Mouse (Mus musculus): ENCODE data around the gene Arfgap2. TPM values are rescaled to one million over a fixed set of nuclear protein-coding genes. Genes with fewer than 3 reads are reported as not detected.

The Arfgap2 gene
- polyA plus RNA-seq, 1 experiment from 2014 or later = 85.6 TPM

- H3K36me3 ChIP-seq = no peaks in the 10 kb centered on the region
- peaks cover 24% of the 10 kb centered on the region for H3K4me1 ChIP-seq
- H3K27me3 ChIP-seq = peaks cover 36% of the 10 kb centered on the region
- no peak overlapping the region for H3K4me3 ChIP-seq
- no peak overlapping the region for H3K27ac ChIP-seq
- 79% methylated on average over 4 of the region's 4 CpGs for WGBS
- H3K9ac ChIP-seq = no peak overlapping the region
- H3K4me2 ChIP-seq (replicated peaks) = no peak overlapping the region
- no peaks in the 10 kb centered on the region for H3K9me3 ChIP-seq (replicated peaks)
- no peak for ATAC-seq (ENCODE audit: low FRiP score)
Observed at GRCm38 (mm10) chr2:91252001-91252400, 12.8 kb upstream of the Arfgap2 start.

- H3K27ac ChIP-seq = no peak overlapping the region
- no peak overlapping the region for H3K4me2 ChIP-seq (replicated peaks)
- H3K9me3 ChIP-seq (replicated peaks) = no peaks in the 10 kb centered on the region
- no peak overlapping the region for H3K4me3 ChIP-seq
- no peaks in the 10 kb centered on the region for H3K36me3 ChIP-seq
- peaks cover 30% of the 10 kb centered on the region for H3K4me1 ChIP-seq
- H3K9ac ChIP-seq = no peak overlapping the region
- H3K27me3 ChIP-seq = peaks cover 36% of the 10 kb centered on the region
- ATAC-seq (ENCODE audit: low FRiP score) = no peak
- WGBS = 66% methylated on average over 4 of the region's 4 CpGs
Observed at GRCm38 (mm10) chr2:91252512-91252911, 12.3 kb upstream of the Arfgap2 start.

GRCm38 (mm10) chr2:91254725-91255380 is 9.9 kb upstream of the Arfgap2 start:
- H3K4me2 ChIP-seq (replicated peaks) = peak overlapping the region; percentile 99; the same call in 1 of the 2 replicates
- peaks cover 39% of the 10 kb centered on the region for H3K4me1 ChIP-seq
- H3K9me3 ChIP-seq (replicated peaks) = no peaks in the 10 kb centered on the region
- 22% methylated on average over 8 of the region's 8 CpGs for WGBS
- no peak overlapping the region for H3K4me3 ChIP-seq
- no peak overlapping the region for H3K27ac ChIP-seq
- H3K36me3 ChIP-seq = no peaks in the 10 kb centered on the region
- 0 out of 2 replicates have a peak, but pooled peaks have one; percentile 14 for ATAC-seq (ENCODE audit: low FRiP score)
- H3K27me3 ChIP-seq = peaks cover 36% of the 10 kb centered on the region
- no peak overlapping the region for H3K9ac ChIP-seq

- Histone ChIP-seq H3K36me3 (no peaks in the 10 kb centered on the region), H3K4me3 (peak within 1 kb of the TSS; percentile 59), H3K9ac (peak within 1 kb of the TSS; percentile 67), H3K4me1 (peaks cover 39% of the 10 kb centered on the region), H3K9me3 (replicated peaks) (no peaks in the 10 kb centered on the region), H3K4me2 (replicated peaks) (peak within 1 kb of the TSS; percentile 99), H3K27me3 (peaks cover 36% of the 10 kb centered on the region), H3K27ac (peak within 1 kb of the TSS; percentile 60)
- WGBS = under 1% methylated on average over 27 of the region's 27 CpGs
- 0 out of 2 replicates have a peak, but pooled peaks have one; percentile 20 for ATAC-seq (ENCODE audit: low FRiP score)
Observed at GRCm38 (mm10) chr2:91255661-91256150, 9.1 kb upstream of the Arfgap2 start, which contains the start of gene Pacsin3. Gene Pacsin3, plus strand, starts transcription at chr2:91255954.

GRCm38 (mm10) chr2:91256256-91257125 is 8.3 kb upstream of the Arfgap2 start:
- Histone ChIP-seq H3K9ac (peak overlapping the region; percentile 67), H3K36me3 (no peaks in the 10 kb centered on the region), H3K27ac (peak overlapping the region; percentile 60), H3K4me1 (peaks cover 39% of the 10 kb centered on the region), H3K4me2 (replicated peaks) (peak overlapping the region; percentile 99), H3K27me3 (peaks cover 36% of the 10 kb centered on the region), H3K4me3 (peak overlapping the region; percentile 59), H3K9me3 (replicated peaks) (no peaks in the 10 kb centered on the region)
- peak; percentile 57 for ATAC-seq (ENCODE audit: low FRiP score)
- 0% methylated on average over 52 of the region's 52 CpGs for WGBS

GRCm38 (mm10) chr2:91257126-91257980 is 7.4 kb upstream of the Arfgap2 start:
- WGBS = 2% methylated on average over 22 of the region's 22 CpGs
- Histone ChIP-seq H3K36me3 (no peaks in the 10 kb centered on the region), H3K4me3 (peak overlapping the region; percentile 59), H3K27ac (peak overlapping the region; percentile 60; the same call in 1 of the 2 replicates), H3K4me1 (peaks cover 39% of the 10 kb centered on the region), H3K27me3 (peaks cover 34% of the 10 kb centered on the region), H3K9me3 (replicated peaks) (no peaks in the 10 kb centered on the region), H3K4me2 (replicated peaks) (peak overlapping the region; percentile 99), H3K9ac (peak overlapping the region; percentile 67)
- ATAC-seq (ENCODE audit: low FRiP score) = peak; percentile 64

GRCm38 (mm10) chr2:91258054-91258453 is 6.7 kb upstream of the Arfgap2 start:
- Histone ChIP-seq H3K9ac (peak overlapping the region; percentile 67; the same call in 1 of the 2 replicates), H3K36me3 (no peaks in the 10 kb centered on the region), H3K9me3 (replicated peaks) (no peaks in the 10 kb centered on the region), H3K4me3 (peak overlapping the region; percentile 59; the same call in 1 of the 2 replicates), H3K4me1 (peaks cover 39% of the 10 kb centered on the region), H3K27me3 (peaks cover 28% of the 10 kb centered on the region), H3K4me2 (replicated peaks) (peak overlapping the region; percentile 99), H3K27ac (peak overlapping the region; percentile 24; the same call in 1 of the 2 replicates)
- whole genome bisulfite sequencing = 70% methylated on average over 5 of the region's 5 CpGs
- ATAC-seq (ENCODE audit: low FRiP score) = no peak

GRCm38 (mm10) chr2:91258830-91259229 is 5.9 kb upstream of the Arfgap2 start:
- Histone ChIP-seq H3K27ac (no peak overlapping the region), H3K4me2 (replicated peaks) (no peak overlapping the region), H3K9me3 (replicated peaks) (no peaks in the 10 kb centered on the region), H3K4me1 (peaks cover 39% of the 10 kb centered on the region), H3K9ac (no peak overlapping the region), H3K27me3 (peaks cover 25% of the 10 kb centered on the region), H3K36me3 (no peaks in the 10 kb centered on the region), H3K4me3 (no peak overlapping the region)
- ATAC-seq (ENCODE audit: low FRiP score) = no peak
- WGBS = 81% methylated on average over 1 of the region's 1 CpGs

- H3K36me3 ChIP-seq = no peaks in the 10 kb centered on the region
- no peak for ATAC-seq (ENCODE audit: low FRiP score)
- H3K4me2 ChIP-seq (replicated peaks) = no peak overlapping the region
- no peak overlapping the region for H3K4me3 ChIP-seq
- no peak overlapping the region for H3K9ac ChIP-seq
- peaks cover 19% of the 10 kb centered on the region for H3K27me3 ChIP-seq
- no peak overlapping the region for H3K27ac ChIP-seq
- H3K9me3 ChIP-seq (replicated peaks) = no peaks in the 10 kb centered on the region
- 90% methylated on average over 1 of the region's 1 CpGs for WGBS
- H3K4me1 ChIP-seq = peaks cover 45% of the 10 kb centered on the region
Observed at GRCm38 (mm10) chr2:91259493-91259892, 5.3 kb upstream of the Arfgap2 start.

- H3K4me1 ChIP-seq = peaks cover 17% of the 10 kb centered on the region
- ATAC-seq (ENCODE audit: low FRiP score) = peak; percentile 13
- H3K4me3 ChIP-seq = peak overlapping the region; percentile 83
- no peaks in the 10 kb centered on the region for H3K9me3 ChIP-seq (replicated peaks)
- peaks cover 20% of the 10 kb centered on the region for H3K36me3 ChIP-seq
- H3K4me2 ChIP-seq (replicated peaks) = peak overlapping the region; percentile 89
- peak overlapping the region; percentile 97 for H3K27ac ChIP-seq
- 90% methylated on average over 17 of the region's 17 CpGs for WGBS
- H3K9ac ChIP-seq = peak overlapping the region; percentile 68
- H3K27me3 ChIP-seq = no peaks in the 10 kb centered on the region
Observed at GRCm38 (mm10) chr2:91263692-91264660, 798 bp upstream of the Arfgap2 start.

GRCm38 (mm10) chr2:91268042-91268441 is 3.3 kb downstream of the Arfgap2 start:
- 93% methylated on average over 3 of the region's 3 CpGs for WGBS
- Histone ChIP-seq H3K27ac (no peak overlapping the region), H3K9me3 (replicated peaks) (no peaks in the 10 kb centered on the region), H3K36me3 (peaks cover 57% of the 10 kb centered on the region), H3K4me2 (replicated peaks) (no peak overlapping the region), H3K27me3 (no peaks in the 10 kb centered on the region), H3K4me3 (no peak overlapping the region), H3K9ac (no peak overlapping the region), H3K4me1 (peaks cover 17% of the 10 kb centered on the region)
- no peak for ATAC-seq (ENCODE audit: low FRiP score)
